ENCODE assay signal across 11 mouse cellular contexts in the genomic region with DNA sequence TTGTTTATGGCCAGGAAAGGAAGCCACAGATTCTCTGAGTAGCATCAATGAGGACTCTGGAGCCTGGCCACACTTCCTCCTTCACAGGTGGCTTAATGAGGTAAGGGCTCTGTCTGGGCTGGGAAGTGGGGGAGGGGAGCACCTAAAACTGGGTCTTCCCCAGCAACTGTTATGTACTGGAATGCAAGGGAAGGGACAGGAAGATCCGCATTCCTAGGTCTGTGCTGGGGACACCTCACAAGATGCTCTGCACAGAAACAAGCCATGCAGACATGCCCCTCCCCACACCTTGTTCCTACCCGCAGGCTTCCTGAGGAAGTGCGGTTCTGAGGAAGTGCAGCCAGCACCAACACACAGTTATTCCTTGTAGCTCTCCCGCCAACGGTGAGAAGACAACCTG. TPM values are rescaled to one million over a fixed set of nuclear protein-coding genes. Genes with fewer than 3 reads are reported as not detected.
DNase-seq lines count a peak whose midpoint lies in the region; ATAC-seq lines count a peak whose summit lies in the region.
"Had no signal": no experiment of that assay in that cellular context is flagged by ENCODE, and none has a peak within 500 bp of the region (broad histone marks: within the 10 kb centered on the region; RNA-seq: fewer than 3 reads in every experiment).

No protein-coding gene starts in this region.

- no peaks in the 10 kb centered on the region for H3K27me3 ChIP-seq in intestine, embryonic 16.5 days (replicated peaks; ENCODE audit: control insufficient read depth, insufficient read depth, low read length)
- H3K27me3 ChIP-seq in intestine, embryonic 15.5 days (replicated peaks) = no peaks in the 10 kb centered on the region
- 0 out of 2 replicates have a peak, but pooled peaks cover 3% of the 10 kb centered on the region for H3K27me3 ChIP-seq in limb, embryonic 12.5 days
- H3K27me3 ChIP-seq: stomach, embryonic 15.5 days had no signal

- H3K36me3 ChIP-seq in intestine, embryonic 16.5 days (ENCODE audit: control insufficient read depth, insufficient read depth, low read length) = no peaks in the 10 kb centered on the region
- no peaks in the 10 kb centered on the region for H3K36me3 ChIP-seq in intestine, embryonic 15.5 days
- H3K36me3 ChIP-seq in limb, embryonic 12.5 days = no peaks in the 10 kb centered on the region
- H3K36me3 ChIP-seq: stomach, embryonic 15.5 days had no signal

- 38% methylated on average over 5 of the region's 5 CpGs for WGBS in intestine, embryonic 16.5 days
- 42% methylated on average over 5 of the region's 5 CpGs for WGBS in intestine, embryonic 15.5 days
- WGBS in limb, embryonic 12.5 days = 21% methylated on average over 5 of the region's 5 CpGs

- no peak overlapping the region for H3K4me2 ChIP-seq in intestine, embryonic 16.5 days (ENCODE audit: low read depth, low read length)
- no peak overlapping the region for H3K4me2 ChIP-seq in intestine, embryonic 15.5 days (replicated peaks)
- H3K4me2 ChIP-seq in limb, embryonic 12.5 days = no peak overlapping the region
- H3K4me2 ChIP-seq: stomach, embryonic 15.5 days had no signal

- no peak overlapping the region for H3K4me3 ChIP-seq in intestine, embryonic 16.5 days (ENCODE audit: low read length)
- no peak overlapping the region for H3K4me3 ChIP-seq in intestine, embryonic 15.5 days (replicated peaks)
- H3K4me3 ChIP-seq in limb, embryonic 12.5 days (replicated peaks) = no peak overlapping the region
- H3K4me3 ChIP-seq: stomach, embryonic 15.5 days had no signal

- no peaks in the 10 kb centered on the region for H3K9me3 ChIP-seq in intestine, embryonic 16.5 days (ENCODE audit: control insufficient read depth, low read length)
- no peaks in the 10 kb centered on the region for H3K9me3 ChIP-seq in intestine, embryonic 15.5 days
- no peaks in the 10 kb centered on the region for H3K9me3 ChIP-seq in limb, embryonic 12.5 days
- H3K9me3 ChIP-seq: stomach, embryonic 15.5 days had no signal

- H3K4me1 ChIP-seq in intestine, embryonic 16.5 days (ENCODE audit: control insufficient read depth, insufficient read depth, low read length) = peaks cover 34% of the 10 kb centered on the region
- peaks cover 26% of the 10 kb centered on the region for H3K4me1 ChIP-seq in intestine, embryonic 15.5 days (replicated peaks)
- H3K4me1 ChIP-seq in limb, embryonic 12.5 days (replicated peaks) = peaks cover 77% of the 10 kb centered on the region

- H3K9ac ChIP-seq in intestine, embryonic 16.5 days (ENCODE audit: low read depth, low read length) = no peak overlapping the region
- no peak overlapping the region for H3K9ac ChIP-seq in intestine, embryonic 15.5 days
- H3K9ac ChIP-seq in limb, embryonic 12.5 days (replicated peaks) = no peak overlapping the region
- H3K9ac ChIP-seq: liver, embryonic 14.5 days; stomach, embryonic 15.5 days had no signal

- peak; percentile 32 to 39 for DNase-seq in B cell, adult 2 months
- DNase-seq in ES-CJ7 (ENCODE audit: low read depth, low spot score) = peak; percentile 77
- DNase-seq in adrenal gland, postnatal 25 days = no peak
- DNase-seq in left cerebral cortex, adult 8-10 months (ENCODE audit: low spot score in 2 of 2) = no peak
- no peak for DNase-seq in retina, embryonic 14.5 days (ENCODE audit: low spot score)
- DNase-seq: cerebellum, adult 9-11 months had no signal

- H3K27ac ChIP-seq in intestine, embryonic 16.5 days (ENCODE audit: low read length) = no peak overlapping the region
- H3K27ac ChIP-seq in intestine, embryonic 15.5 days = no peak overlapping the region
- 0 out of 2 replicates have a peak overlapping the region, but pooled peaks have one; percentile 13 for H3K27ac ChIP-seq in limb, embryonic 12.5 days
- H3K27ac ChIP-seq: liver, embryonic 14.5 days; stomach, embryonic 15.5 days had no signal

- peak; percentile 49 for ATAC-seq in intestine, embryonic 16.5 days
- no peak for ATAC-seq in intestine, embryonic 15.5 days
- ATAC-seq in limb, embryonic 12.5 days (ENCODE audit: insufficient number of reproducible peaks, insufficient read depth, low FRiP score, low TSS enrichment, low read depth) = no peak

RNA-seq across cellular contexts. Expression of a gene that starts 46.4 kb away (rescaled TPM):
- polyA plus RNA-seq in intestine, embryonic 16.5 days (2015; fragmentation: Nextera tagmentation; extraction: Ambion mirVana) = 4.9 and 6.8 TPM in 2 replicates
- polyA plus RNA-seq in intestine, embryonic 15.5 days (2015; fragmentation: Nextera tagmentation; extraction: Ambion mirVana) = 7.4 and 7.6 TPM in 2 replicates
- 18.6 and 20.2 TPM in 2 replicates for polyA plus RNA-seq in limb, embryonic 12.5 days (2016; fragmentation: Nextera tagmentation; extraction: Ambion mirVana)
- total RNA-seq in adrenal gland, postnatal 25 days (2021) = 54.5 and 79.1 TPM in 2 replicates
- total RNA-seq in left cerebral cortex, adult 8-10 months (2022) = 10 to 100 TPM; 37.1 to 40.6 (median 38.6) TPM

Comparison
In these comparisons a context has a peak if more than half of its experiments do, and no peak if none do; other contexts are left out.
1. DNase-seq: peak in B cell, adult 2 months (2 of 2) and ES-CJ7 (single experiment); none in adrenal gland, postnatal 25 days (single experiment), left cerebral cortex, adult 8-10 months (0 of 2) and retina, embryonic 14.5 days (single experiment).